Mouse (Mus musculus) spleen, embryonic (tissue): ENCODE results near the gene Ubqln4.

Experiments
- CTCF ChIA-PET: fragments of 350-600 bp; sonication (Branson Sonifier 250); formaldehyde crosslinking; loops from one replicate; lab custom pipeline; 2022; lab: Charles Lee

Gene Ubqln4

DNA sequence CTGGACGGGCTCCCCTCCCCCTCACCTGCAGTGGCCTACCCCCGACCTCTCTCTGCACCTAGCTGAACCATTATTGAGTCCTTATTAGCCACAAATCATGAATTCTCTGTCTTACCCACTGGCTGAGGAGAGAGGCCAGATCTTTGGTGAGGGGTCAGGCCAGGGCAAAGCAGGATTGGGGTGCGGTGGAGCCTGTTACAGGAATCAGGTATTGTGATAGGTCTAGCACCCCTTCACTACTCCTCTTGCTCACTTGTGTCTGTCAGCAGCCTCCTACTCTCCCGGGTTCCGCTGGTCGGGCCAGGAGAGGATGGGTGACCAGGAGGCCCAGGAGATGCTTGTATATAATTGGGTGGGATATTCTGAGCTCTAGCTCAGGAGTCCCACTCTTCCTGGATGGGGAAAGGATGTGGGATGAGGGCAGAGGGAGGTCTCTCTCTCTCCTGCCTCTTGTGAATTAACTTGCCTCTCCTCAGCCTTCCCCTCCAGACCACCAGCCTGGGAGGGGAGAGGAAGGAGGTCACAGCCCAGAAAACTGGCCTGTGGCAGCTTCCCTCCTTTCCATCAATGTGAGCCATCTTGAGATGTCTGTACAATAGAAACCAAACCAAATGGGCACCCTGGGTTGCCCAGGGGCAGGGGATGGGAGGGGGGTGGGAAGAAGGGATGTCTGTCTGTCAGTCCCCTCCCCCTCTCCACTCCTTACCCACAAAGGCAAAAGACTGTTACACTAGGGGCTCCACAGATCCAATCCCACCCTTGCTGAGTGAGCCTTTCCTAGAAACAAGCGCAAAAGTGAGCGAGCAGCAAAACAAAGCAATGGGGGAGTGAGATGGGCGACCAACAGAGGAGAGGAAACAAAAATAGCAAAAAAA, 15.1 kb upstream of the Ubqln4 start:
- CTCF ChIA-PET: no interaction called here

DNA sequence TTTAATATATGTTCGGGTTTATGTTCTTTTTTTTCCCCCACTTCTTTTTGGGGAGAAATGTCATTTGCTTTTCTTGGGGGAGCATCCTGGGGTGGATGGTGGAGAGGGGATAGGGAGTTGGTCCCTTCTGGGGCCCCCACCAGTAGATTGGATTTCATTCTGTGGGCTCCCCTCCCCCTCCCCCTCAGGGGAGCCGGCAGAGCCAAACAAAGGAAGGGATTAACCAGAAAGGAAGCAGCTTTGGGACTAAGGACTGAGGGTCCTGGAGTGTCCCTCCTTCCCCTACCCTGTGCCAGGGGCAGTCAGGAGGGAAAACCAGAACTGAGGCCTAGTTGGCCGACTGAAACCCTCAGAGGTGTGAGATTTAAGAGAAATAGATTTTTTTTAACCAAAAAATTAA, 14.2 kb upstream of the Ubqln4 start:
- CTCF ChIA-PET: no interaction called here

DNA sequence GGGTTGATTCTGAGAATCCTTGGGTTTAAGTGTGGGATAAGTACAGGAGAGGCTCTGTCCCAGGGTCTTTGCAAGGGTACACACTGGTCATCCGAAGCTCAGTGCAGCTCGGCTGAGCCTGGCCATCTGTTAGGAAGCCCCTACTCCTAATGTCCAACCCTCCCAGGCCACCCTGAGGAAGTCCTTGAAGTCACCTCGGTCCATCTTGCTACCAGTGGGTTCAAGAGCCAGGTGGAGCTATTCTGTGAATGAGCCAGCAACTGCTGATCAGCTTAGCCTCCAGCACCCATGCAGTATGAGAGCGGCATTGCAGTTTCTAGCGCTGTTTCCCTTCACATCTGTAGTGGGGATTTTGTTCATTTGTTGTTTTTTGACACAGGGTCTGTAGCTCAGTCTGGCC, 13.5 kb upstream of the Ubqln4 start:
- CTCF ChIA-PET: no interaction called here

DNA sequence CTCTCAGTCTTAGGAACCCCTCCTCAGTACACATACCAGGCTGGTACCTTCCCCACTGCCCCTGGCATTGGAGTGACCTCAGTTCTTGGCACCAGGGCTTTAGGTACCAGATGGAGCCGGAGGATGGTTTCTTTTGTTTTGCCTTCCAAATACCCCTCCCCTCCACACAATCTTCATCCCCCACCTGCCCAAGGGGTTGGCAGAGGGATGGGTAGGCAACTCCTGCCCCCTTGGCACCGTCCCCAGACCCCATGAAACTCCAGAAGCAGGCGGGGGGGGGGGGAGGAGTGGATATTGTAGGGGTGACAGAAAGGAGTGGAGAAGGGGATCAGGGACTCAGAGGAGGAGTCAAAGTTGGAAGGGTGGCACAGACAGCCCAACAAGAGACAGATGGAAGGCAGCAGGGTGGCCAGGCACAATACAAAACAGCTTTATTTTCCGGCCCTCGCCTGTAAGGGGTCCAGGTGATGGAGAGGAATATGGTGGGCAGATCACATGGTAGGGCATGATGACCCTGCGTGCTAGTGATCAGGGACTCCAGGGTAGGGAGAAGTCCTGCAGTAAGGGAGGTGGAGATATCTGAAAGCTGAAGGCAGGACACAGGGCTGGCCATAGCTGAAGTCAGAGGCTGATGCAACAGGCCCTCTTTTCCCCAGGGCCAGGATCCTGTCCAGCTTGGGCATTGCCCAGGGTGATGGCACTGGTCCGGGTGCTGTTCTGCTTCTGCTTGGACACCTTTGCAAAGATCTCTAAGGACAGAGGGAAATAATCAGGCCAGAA, 11.7 kb upstream of the Ubqln4 start:
- CTCF ChIA-PET: interaction anchor here (0.5 kb wide), 1 partner anchor 60 kb away, joined by 5 read pairs; no protein-coding TSS in a partner anchor

DNA sequence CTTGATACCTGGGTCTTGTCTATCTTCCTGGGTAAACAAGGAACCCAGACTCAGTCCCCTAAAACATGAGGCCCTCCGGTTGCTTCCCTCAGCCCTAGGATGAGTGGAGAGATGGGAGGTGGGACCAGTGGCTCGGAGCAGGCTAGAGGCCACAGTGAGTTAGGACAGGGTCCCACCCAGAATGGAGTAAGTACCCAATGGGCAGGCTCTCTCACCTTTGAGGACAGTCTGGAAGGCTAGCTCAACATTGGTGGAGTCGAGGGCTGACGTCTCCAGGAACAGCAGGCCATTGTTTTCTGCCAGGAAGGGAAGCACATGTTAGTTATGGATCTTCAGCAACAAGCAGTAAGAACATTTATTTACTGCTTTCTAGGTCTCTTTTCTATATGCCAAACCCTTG, 11.1 kb upstream of the Ubqln4 start:
- CTCF ChIA-PET: interaction anchor here (0.5 kb wide), 1 partner anchor 60 kb away, joined by 5 read pairs; no protein-coding TSS in a partner anchor

DNA sequence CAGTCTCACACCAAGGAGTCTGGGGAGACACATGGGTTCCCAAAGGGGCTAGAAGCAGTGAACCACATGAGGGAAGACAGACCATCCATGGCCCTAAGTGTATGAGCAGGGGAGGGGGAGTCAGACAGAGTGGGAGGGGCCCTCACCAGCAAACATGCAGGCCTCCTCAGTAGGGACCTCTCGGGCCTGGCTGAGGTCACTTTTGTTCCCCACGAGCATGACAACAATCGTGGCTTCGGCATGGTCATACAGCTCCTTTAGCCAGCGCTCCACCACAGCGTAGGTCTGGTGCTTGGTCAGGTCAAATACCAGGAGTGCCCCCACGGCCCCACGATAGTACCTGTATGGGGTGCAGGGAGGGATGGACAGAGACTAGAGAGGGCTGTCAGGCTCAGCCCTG, 10.4 kb upstream of the Ubqln4 start:
- CTCF ChIA-PET: interaction anchor here (0.9 kb wide), 1 partner anchor 11 kb away, joined by 3 read pairs; the partner anchor contains the start of gene Mex3a

DNA sequence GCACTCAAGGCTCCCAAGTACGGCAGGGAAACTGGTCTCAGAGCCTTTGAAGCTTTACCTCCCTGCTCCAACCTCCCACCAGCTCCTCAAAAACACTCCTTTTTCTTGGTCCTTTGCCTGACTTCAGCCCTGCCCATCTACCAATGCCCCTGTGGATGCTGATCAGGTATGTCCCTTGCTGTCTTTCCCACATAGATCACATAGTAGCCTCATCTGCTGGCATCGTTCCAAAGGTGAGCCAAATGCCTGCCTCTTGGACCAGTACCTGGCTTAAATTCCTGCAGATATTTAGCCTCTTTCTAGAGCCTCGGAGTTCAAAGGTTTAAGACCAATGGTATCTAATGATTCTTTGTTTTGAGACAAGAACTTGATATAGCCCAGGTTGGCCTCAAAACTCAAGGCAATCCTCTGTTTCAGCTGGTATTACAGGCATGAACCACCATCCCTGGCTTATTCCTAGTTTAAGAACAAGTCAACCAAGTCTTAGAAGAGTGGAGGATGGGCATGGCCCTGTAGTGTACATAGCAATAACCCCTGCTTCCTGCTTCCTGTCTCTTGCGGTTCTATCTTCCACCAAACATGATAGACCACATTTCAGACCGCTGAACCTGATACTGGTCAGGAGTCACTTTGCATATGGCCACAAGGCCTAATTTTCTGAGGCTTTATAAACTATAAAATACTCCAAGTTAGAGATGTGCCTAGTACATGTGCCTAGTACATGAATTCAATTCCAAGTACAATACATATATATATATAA, 9.7 kb upstream of the Ubqln4 start:
- CTCF ChIA-PET: interaction anchor here (0.9 kb wide), 1 partner anchor 12 kb away, joined by 3 read pairs; the partner anchor contains the start of gene Mex3a

DNA sequence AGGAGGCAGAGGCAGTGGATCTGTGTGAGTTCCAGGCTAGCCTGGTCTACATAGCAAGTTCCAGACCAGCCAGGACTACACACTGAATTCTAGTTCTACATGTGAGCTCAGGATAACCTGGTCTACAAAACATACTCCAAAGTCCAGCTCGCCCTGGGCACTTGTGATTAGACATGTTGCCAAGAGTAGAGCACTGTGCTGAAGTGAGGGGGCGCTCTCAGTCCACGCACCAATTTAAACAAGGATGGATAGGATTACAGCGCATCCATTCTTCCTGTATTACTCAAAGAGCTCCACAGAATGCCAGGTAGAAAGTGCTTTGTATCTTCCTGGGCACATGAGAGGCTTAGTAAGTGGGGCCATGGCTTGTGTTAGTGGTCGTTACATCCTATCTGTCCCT, 9.0 kb upstream of the Ubqln4 start:
- CTCF ChIA-PET: interaction anchor here (0.6 kb wide), 1 partner anchor 790 kb away, joined by 3 read pairs; no protein-coding TSS in a partner anchor

DNA sequence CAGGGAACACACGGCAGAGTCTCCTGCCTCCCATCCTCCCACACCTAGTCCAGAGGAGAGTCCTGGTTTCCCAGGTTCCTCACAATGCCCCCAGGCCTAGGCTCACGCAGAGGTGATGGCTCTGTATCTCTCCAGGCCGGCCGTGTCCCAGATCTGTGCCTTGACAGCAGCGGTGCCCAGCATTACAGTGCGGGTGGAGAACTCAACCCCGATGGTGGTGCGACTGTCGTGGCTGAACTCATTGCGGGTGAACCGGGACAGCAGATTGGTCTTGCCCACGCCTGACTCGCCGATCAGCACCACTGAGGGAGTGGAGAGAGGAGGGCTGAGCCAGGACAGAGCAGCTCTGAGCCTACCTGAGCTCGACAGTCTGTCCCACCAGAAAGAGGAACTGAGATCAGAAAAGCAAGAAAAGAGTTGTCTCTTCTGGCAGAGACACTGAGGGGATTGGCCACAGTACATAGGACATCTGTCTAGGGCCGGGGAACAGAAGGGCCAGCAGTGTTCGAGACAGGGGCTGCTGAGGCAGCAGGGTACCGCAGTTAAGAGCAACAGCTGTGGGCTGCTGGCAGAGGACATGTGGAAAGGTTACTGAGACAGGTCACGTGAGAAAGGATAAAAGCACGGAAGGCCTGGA, 8.5 kb upstream of the Ubqln4 start:
- CTCF ChIA-PET: interaction anchor here (0.6 kb wide), 1 partner anchor 790 kb away, joined by 3 read pairs; no protein-coding TSS in a partner anchor

DNA sequence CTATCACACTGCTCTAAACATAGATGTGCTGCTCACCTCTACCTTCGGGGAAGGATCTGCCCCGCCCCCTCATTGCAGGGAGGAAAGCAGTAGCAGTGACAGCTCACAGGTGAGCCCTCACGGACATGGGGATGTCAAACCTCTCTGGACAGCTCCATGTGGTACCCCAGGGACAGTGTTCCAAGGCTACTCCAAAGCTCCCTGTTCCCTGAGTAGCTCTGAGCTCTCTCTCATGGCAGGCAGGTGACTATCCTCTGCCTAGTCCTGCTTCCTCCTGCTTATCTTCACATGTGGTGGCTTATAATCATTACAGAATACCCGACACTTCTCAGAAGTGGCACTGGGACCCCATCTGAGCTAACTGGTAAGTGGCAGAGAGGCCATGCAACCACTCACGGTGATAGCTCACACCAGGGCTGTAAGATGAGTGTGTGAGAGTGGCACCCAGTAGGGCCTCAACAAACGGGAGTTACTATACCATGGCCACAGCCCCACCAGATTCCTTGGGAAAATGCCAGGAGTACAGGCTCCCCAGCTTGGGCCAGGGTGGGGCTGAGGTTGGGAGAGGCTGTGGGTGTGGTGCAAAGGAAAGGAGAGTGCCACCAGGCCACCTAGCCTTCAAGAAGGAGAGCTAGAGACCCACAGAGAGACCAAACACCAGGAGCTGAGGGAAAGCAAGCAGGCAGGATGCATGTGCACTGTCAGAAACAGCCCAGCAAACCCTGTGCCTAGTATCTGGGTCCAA, 6.7 kb upstream of the Ubqln4 start:
- CTCF ChIA-PET: interaction anchor here (0.7 kb wide), 1 partner anchor 44 kb away, joined by 4 read pairs; no protein-coding TSS in a partner anchor

DNA sequence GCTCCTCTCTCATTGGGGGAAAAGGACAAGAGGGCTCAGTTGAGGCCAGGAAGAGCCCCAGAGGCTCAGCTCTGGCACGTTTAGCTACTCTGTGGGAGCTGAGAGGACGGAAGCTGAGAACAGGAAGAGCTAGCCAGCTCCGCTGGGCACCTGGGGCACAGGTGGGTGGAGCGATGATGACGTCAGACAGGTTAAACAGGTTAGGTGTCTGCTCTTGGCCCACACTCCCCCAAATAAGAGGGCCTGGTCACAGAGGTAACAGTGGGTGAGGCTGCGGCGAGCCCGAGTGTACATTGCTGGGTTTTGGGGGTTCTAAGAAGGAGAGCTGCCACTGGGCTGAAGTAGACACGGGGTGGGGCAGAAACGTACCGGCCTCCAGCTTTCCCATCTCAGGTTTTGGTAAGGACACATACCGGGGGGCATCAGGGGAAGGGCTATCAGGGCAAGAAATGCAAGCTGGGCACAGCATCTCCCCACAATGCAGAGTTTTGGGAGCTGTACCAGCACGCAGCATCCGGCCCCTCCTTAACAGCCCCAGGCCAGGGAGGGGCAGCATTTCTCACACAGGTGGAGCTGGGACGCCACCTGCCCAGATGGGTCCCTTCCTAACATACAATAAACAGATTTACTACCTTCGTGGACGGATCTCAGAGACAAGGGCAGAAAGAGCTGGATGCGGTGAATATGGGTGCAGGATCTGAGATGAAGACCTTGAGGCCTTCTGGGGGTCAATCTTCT, 5.2 kb upstream of the Ubqln4 start, which contains the start of gene Rab25:
TSS of gene Rab25 (minus strand) at position 121 of the 738 bp plus-strand sequence.
- CTCF ChIA-PET: no interaction called here

DNA sequence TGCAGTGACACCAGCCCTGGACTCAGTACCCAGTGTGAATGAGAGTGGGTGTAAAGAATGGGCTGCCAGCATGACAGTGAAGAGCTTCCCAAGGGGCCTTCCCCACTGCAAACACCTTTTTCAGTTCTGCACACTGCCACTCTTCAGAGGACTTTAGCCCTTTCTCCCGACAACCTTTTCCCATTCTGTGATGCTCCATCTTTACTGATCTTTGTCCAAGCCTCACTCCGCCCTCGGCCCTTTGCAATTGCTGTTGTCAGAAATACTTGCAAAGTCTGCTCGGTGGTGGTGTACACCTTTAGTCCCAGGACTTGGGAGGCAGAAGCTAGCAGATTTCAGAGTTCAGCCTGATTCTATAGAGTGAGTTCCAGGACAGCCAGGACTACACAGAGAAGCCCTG, 2.0 kb upstream of the Ubqln4 start:
- CTCF ChIA-PET: no interaction called here

DNA sequence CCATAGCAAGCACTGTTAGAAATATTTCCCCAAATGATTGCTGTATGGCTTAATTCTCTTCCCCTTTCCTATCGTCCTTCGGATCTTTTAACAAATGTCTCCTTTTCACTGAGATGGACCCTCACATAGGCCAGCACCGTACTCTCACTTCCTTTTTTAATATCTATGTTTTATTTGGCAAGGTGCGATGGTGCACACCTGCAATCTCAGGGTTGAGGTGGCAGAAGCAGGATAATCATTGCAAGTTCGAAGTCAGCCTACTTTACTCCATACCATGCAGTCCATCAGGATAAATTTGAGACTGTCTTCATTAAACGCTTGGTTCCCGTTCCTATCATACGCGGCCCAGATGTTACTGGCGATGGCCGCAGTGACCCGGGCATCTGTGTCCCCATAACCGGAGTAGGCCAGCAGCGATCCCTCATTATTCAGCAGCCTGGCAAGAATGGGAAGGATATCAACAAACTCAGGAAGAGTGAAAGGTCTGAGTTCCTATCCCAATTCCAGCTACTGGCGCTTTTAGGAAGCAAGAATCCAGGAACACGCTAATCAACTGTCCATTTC, 1.4 kb upstream of the Ubqln4 start:
- CTCF ChIA-PET: no interaction called here

DNA sequence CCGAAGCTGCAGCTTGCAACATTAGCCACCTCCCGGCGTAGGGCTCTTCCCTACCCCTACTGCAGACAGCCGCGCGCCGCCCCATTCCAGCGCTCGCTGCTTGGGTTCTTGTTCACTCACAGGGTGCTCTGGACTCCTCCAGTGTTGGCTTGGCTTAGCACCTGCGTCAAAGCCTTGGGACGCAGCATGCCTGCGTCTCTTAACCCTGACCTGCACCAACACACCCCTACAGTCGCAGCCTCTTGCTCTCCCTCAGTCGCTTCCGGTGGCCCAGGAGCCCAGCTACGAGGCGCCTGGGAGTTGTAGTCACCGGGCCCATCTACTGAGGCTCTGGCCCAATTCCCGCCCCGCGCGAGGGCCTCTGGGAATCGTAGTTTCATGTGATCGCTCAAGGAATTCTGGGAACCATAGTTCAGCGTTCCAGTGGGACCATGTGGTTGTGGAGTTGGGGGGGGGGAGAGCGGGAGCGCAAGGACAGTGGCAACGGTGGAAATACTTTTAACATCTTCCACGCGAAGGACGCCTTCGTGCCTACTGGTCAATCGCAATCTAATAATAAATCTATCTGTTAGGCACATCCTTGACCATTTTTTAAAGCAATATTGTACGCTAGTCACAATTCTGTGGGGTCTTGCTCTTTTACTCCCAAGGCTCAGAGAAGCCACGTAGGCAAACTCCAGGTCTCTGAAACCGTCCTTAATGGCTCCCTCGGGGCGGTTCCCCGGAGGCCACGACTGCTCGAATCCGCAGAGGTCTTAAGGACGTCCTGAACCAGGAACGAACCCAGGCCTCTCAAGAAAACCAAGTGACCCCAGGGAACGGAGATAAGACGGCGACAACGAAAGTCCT, 658 bp upstream of the Ubqln4 start, which contains the start of gene Lamtor2:
TSS of gene Lamtor2 (minus strand) at position 399 of the 849 bp plus-strand sequence.
- CTCF ChIA-PET: no interaction called here

DNA sequence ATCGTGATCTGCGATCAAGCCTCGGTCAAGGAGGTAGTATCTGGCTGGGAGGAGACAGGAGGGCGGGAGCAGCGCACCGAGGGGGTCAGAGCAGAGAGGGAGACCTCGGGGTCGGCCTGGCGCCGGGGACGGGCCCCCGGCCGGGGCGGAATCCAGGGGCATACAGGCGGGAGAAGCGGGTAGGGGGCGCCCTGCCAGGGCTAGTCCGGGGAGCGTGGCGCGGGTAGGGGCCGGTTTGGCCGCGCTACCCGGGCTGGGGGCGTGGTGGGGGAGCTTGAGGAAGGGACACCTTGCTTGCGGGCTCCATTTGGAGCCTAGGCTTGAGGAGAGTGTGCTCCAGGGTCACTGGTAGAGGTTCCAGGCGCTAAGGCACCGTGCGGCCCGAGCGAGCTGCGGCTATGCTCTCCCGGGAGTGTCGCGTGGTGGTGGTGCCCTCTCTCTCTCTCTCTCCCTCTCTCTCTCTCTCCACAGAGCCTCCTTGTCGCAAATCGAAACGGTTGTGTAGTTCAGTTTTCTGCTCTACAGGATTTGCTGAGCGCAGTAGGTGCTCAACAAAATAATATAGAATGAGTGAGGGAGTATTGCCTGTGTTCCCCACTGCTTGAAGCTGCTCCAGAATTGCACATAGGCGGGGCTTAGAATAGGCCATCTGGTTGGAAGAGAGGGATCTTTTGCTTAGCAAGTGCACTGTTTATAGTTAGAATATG, 475 bp downstream of the Ubqln4 start:
- CTCF ChIA-PET: interaction anchor here (0.5 to 0.6 kb wide), 2 partner anchors 35 to 819 kb away, joined by 3 to 9 read pairs; no protein-coding TSS in a partner anchor

DNA sequence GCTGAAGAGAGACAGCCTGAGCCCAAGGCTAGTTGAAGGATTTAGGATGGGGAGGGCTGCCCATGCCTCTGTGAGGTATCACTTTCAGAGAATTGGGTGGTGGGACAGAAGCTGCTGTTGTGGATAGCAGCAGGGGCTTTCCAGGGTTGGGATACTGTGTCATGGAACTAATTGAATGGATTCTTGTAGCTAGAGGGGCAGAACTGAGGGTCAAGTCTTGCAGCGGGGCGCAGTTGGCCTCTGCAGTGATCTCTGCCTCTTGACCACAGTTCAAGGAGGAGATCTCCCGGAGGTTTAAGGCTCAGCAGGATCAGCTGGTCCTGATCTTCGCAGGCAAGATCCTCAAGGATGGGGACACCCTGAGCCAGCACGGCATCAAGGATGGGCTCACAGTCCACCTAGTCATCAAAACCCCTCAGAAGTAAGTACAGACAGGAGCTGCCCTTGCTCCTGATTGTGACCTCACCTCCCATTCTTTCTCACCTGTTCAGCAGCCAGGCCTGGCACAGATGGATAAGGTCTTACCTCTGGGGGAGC, 1.6 kb downstream of the Ubqln4 start:
- CTCF ChIA-PET: interaction anchor here (0.5 kb wide), 1 partner anchor 22 kb away, joined by 3 read pairs; no protein-coding TSS in a partner anchor

DNA sequence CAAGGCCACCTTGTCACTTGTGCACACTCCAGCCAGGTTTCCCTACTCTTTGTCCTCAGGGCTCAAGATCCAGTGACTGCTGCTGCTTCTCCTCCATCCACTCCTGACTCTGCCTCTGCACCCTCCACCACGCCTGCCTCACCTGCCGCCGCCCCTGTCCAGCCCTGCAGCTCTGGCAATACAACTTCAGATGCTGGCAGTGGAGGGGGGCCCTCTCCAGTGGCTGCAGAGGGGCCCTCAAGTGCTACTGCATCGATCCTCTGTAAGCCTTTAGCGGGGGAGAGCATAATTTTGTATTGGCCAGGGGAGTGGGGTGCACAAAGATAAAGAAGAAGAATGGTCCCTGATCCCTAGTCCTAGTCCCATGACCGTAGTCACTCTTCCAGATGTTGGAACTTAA, 2.2 kb downstream of the Ubqln4 start:
- CTCF ChIA-PET: no interaction called here
